Mouse (Mus musculus): ENCODE results near the gene Syncrip. TPM values are rescaled to one million over a fixed set of nuclear protein-coding genes. Genes with fewer than 3 reads are reported as not detected.

Gene Syncrip
- total and polyA plus RNA-seq, 3 experiments = 125 to 162 (median 153) TPM

DNA sequence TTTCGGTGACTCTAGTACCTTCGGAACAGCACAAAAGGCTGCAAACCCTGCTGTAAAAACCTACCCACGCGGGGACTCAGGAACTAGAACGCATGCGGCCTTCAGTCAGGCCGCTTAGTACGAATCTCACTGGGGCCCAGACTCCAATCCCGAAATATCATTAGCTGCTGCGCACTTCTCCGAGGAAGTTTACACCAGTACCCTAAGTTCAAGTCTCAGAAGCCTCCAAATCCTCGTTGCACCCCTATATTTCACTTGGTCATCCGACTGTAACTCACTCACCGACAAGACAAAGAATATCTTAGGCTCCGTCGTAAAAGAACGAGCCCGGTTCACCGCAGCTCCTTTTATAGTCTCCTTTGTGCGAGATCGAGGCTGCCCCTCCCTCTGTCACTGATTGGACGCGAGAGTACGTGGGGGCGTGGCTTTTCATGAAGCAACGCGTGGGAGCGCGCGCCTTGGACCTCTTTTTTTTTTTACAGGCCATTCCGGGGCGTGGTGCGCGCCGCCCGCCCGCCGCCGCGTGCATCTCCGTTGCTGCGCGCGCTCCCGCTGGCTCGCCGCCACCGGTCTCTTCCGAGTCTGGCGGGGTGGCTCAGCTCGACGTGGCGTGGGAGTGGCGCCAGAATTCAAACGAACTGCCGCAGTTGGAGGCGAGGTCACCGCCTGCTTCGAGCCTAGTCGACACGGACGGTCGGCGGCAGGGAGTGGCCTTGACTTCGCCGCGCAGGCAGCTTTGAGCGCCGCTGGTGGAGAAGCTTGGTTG, 40.4 kb upstream of the Syncrip start:
- H3K4me3 ChIP-seq (ENCODE audit: control insufficient read depth in 1 of 2, insufficient read depth in 1 of 2, low read depth in 2 of 2, low read length in 2 of 2) = peak overlapping the region; percentile 75 to 99
- H3K27me3 ChIP-seq (ENCODE audit: control insufficient read depth in 1 of 2, insufficient read depth in 2 of 2, low read length in 2 of 2) = no peaks in the 10 kb centered on the region
- peaks cover 25% of the 10 kb centered on the region for H3K79me2 ChIP-seq (ENCODE audit: control insufficient read depth, insufficient read depth, low read length, poor library complexity)
- no peaks in the 10 kb centered on the region for H3K9me3 ChIP-seq (replicated peaks; ENCODE audit: insufficient read depth, low read length)
- H3K4me1 ChIP-seq (ENCODE audit: control insufficient read depth in 1 of 2, insufficient read depth in 2 of 2, low read length in 2 of 2) = peaks cover 2 to 8% of the 10 kb centered on the region in 2 experiments
- H3K36me3 ChIP-seq (ENCODE audit: control insufficient read depth in 1 of 2, insufficient read depth in 2 of 2, low read length in 2 of 2) = peaks cover 4 to 19% of the 10 kb centered on the region in 2 experiments
- peak; percentile 98 for DNase-seq (ENCODE audit: low read depth, low spot score)
- peak overlapping the region; percentile 98 for H3K27ac ChIP-seq (ENCODE audit: control insufficient read depth, low read depth, low read length)
- H3K9ac ChIP-seq (ENCODE audit: control insufficient read depth, low read depth, low read length, poor library complexity, severe bottlenecking) = peak overlapping the region; percentile 99
- TF ChIP-seq NELFE (IDR thresholded peaks at IDR 0.05; ENCODE audit: low read depth, low read length) = peak; percentile 100
- peak; percentile 99 for TF ChIP-seq TBP (IDR thresholded peaks at IDR 0.05; ENCODE audit: low read depth, low read length)
- peak; percentile 27; the same call in 1 of the 2 replicates for TF ChIP-seq GATA1 (IDR thresholded peaks at IDR 0.05; ENCODE audit: low read depth, low read length)
- peak; percentile 71 for TF ChIP-seq ELF1 (IDR thresholded peaks at IDR 0.05; ENCODE audit: low read depth, low read length)
- TF ChIP-seq MAFK (IDR thresholded peaks at IDR 0.05; ENCODE audit: borderline replicate concordance, low read depth, low read length) = no peak
- TF ChIP-seq POLR2AphosphoS2 (IDR thresholded peaks at IDR 0.05; ENCODE audit: low read length) = peak; percentile 100
- TF ChIP-seq CTCF (IDR thresholded peaks at IDR 0.05 in 2 of 3, conservative IDR thresholded peaks at IDR 0.05 in 1 of 3; ENCODE audit: control insufficient read depth in 1 of 3, insufficient read depth in 1 of 3, low read depth in 2 of 3, low read length in 3 of 3, poor library complexity in 1 of 3, severe bottlenecking in 1 of 3) = peak in 2 of 3 experiments; percentile 21 to 23; a peak in 2 of 6 replicates
- TF ChIP-seq USF1 (IDR thresholded peaks at IDR 0.05; ENCODE audit: low read depth, low read length) = no peak
- no peak for TF ChIP-seq JUND (IDR thresholded peaks at IDR 0.05; ENCODE audit: low read depth, low read length)
- peak; percentile 64 for TF ChIP-seq SIN3A (IDR thresholded peaks at IDR 0.05; ENCODE audit: low read length)
- TF ChIP-seq MAX (IDR thresholded peaks at IDR 0.05; ENCODE audit: low read length) = peak; percentile 88
- no peak for TF ChIP-seq CHD2 (IDR thresholded peaks at IDR 0.05; ENCODE audit: low read length)
- TF ChIP-seq ZMIZ1 (IDR thresholded peaks at IDR 0.05; ENCODE audit: low read depth, low read length) = peak; percentile 100
- TF ChIP-seq GABPA (IDR thresholded peaks at IDR 0.05; ENCODE audit: low read depth, low read length) = no peak
- no peak for TF ChIP-seq USF2 (IDR thresholded peaks at IDR 0.05; ENCODE audit: borderline replicate concordance in 1 of 2, insufficient read depth in 1 of 2, low read depth in 1 of 2, low read length in 2 of 2)
- TF ChIP-seq TAL1 (IDR thresholded peaks at IDR 0.05; ENCODE audit: low read length) = no peak
- TF ChIP-seq MXI1 (IDR thresholded peaks at IDR 0.05; ENCODE audit: low read depth, low read length) = peak; percentile 91
- TF ChIP-seq SMC3 (IDR thresholded peaks at IDR 0.05; ENCODE audit: low read depth, low read length) = no peak
- no peak for TF ChIP-seq MYB (IDR thresholded peaks at IDR 0.05; ENCODE audit: low read depth, low read length)
- peak; percentile 72 for TF ChIP-seq ETS1 (IDR thresholded peaks at IDR 0.05; ENCODE audit: low read depth, low read length)
- peak in 1 of 2 experiments; percentile 53; a peak in 2 of 4 replicates for TF ChIP-seq EP300 (IDR thresholded peaks at IDR 0.05; ENCODE audit: low read depth in 1 of 2, low read length in 2 of 2)
- peak; percentile 60; the same call in 1 of the 2 replicates for TF ChIP-seq NRF1 (IDR thresholded peaks at IDR 0.05; ENCODE audit: insufficient read depth, low read depth, low read length, poor library complexity, severe bottlenecking)
- no peak for TF ChIP-seq RCOR1 (IDR thresholded peaks at IDR 0.05; ENCODE audit: low read depth, low read length)
- TF ChIP-seq POLR2A (IDR thresholded peaks at IDR 0.05; ENCODE audit: control insufficient read depth in 1 of 2, insufficient read depth in 1 of 2, low read depth in 1 of 2, low read length in 2 of 2, poor library complexity in 1 of 2) = peak; percentile 98 to 100
- no peak; the same call in 1 of the 2 replicates for TF ChIP-seq E2F4 (IDR thresholded peaks at IDR 0.05; ENCODE audit: borderline replicate concordance, low read depth, low read length)
- peak; percentile 98; the same call in 1 of the 2 replicates for TF ChIP-seq POLR2AphosphoS5 (IDR thresholded peaks at IDR 0.05; ENCODE audit: borderline replicate concordance, low read depth, low read length)
- TF ChIP-seq BHLHE40 (IDR thresholded peaks at IDR 0.05; ENCODE audit: borderline replicate concordance, low read depth, low read length) = no peak
- TF ChIP-seq RAD21 (IDR thresholded peaks at IDR 0.05; ENCODE audit: low read depth, low read length) = no peak
- peak; percentile 97 for TF ChIP-seq ZNF384 (IDR thresholded peaks at IDR 0.05; ENCODE audit: low read depth, low read length)
- TF ChIP-seq MEF2A (IDR thresholded peaks at IDR 0.05; ENCODE audit: extremely low read depth, insufficient replicate concordance, low read depth, low read length, poor library complexity, severe bottlenecking) = 0 out of 2 replicates have a peak, but pooled peaks have one; percentile 26
- peak; percentile 87 for TF ChIP-seq MYC (IDR thresholded peaks at IDR 0.05; ENCODE audit: low read depth, low read length)
- TF ChIP-seq HCFC1 (IDR thresholded peaks at IDR 0.05; ENCODE audit: low read depth, low read length) = peak; percentile 82
- TF ChIP-seq UBTF (IDR thresholded peaks at IDR 0.05; ENCODE audit: borderline replicate concordance, insufficient read depth, low read depth, low read length) = no peak
- TF ChIP-seq ZKSCAN1 (IDR thresholded peaks at IDR 0.05; ENCODE audit: low read depth, low read length) = no peak
- peak; percentile 53 for TF ChIP-seq KAT2A (conservative IDR thresholded peaks at IDR 0.05; ENCODE audit: low read depth, low read length)

All from MEL (cell line).